Mouse (Mus musculus): ENCODE data around the gene Slc22a7.

Slc22a7 gene

GRCm38 (mm10) chr17:46438298-46438873, at the start of gene Slc22a7:
TSS of gene Slc22a7 (minus strand) at chr17:46438457.
- DNase-seq (ENCODE audit: extremely low read depth, low read depth, low spot score), result no peak

- no peak for DNase-seq (ENCODE audit: extremely low read depth, low read depth, low spot score)
Measured at GRCm38 (mm10) chr17:46487431-46487830, 49.2 kb upstream of the Slc22a7 start, which contains the start of gene Ttbk1. TSS of gene Ttbk1 (minus strand) at chr17:46487675.

GRCm38 (mm10) chr17:46486995-46487394, 48.7 kb upstream of the Slc22a7 start:
- no peak for DNase-seq (ENCODE audit: extremely low read depth, low read depth, low spot score)

- no peak for DNase-seq (ENCODE audit: extremely low read depth, low read depth, low spot score)
Measured at GRCm38 (mm10) chr17:46484461-46484875, 46.2 kb upstream of the Slc22a7 start.

GRCm38 (mm10) chr17:46484021-46484431, 45.8 kb upstream of the Slc22a7 start:
- no peak for DNase-seq (ENCODE audit: extremely low read depth, low read depth, low spot score)

GRCm38 (mm10) chr17:46483561-46484001, 45.3 kb upstream of the Slc22a7 start:
- DNase-seq (ENCODE audit: extremely low read depth, low read depth, low spot score), result no peak

- no peak for DNase-seq (ENCODE audit: extremely low read depth, low read depth, low spot score)
Measured at GRCm38 (mm10) chr17:46477286-46477685, 39.0 kb upstream of the Slc22a7 start.

GRCm38 (mm10) chr17:46476601-46477000, 38.3 kb upstream of the Slc22a7 start:
- DNase-seq (ENCODE audit: extremely low read depth, low read depth, low spot score), result no peak

- no peak for DNase-seq (ENCODE audit: extremely low read depth, low read depth, low spot score)
Measured at GRCm38 (mm10) chr17:46467830-46468229, 29.6 kb upstream of the Slc22a7 start.

- DNase-seq (ENCODE audit: extremely low read depth, low read depth, low spot score), result no peak
Measured at GRCm38 (mm10) chr17:46462226-46462625, 24.0 kb upstream of the Slc22a7 start.

GRCm38 (mm10) chr17:46461347-46461746, 23.1 kb upstream of the Slc22a7 start:
- no peak for DNase-seq (ENCODE audit: extremely low read depth, low read depth, low spot score)

- no peak for DNase-seq (ENCODE audit: extremely low read depth, low read depth, low spot score)
Measured at GRCm38 (mm10) chr17:46460673-46461072, 22.4 kb upstream of the Slc22a7 start.

- no peak for DNase-seq (ENCODE audit: extremely low read depth, low read depth, low spot score)
Measured at GRCm38 (mm10) chr17:46458439-46458838, 20.2 kb upstream of the Slc22a7 start.

- peak; percentile 1 for DNase-seq (ENCODE audit: extremely low read depth, low read depth, low spot score)
Measured at GRCm38 (mm10) chr17:46457791-46458190, 19.5 kb upstream of the Slc22a7 start.

- no peak for DNase-seq (ENCODE audit: extremely low read depth, low read depth, low spot score)
Measured at GRCm38 (mm10) chr17:46455110-46455691, 16.9 kb upstream of the Slc22a7 start.

- no peak for DNase-seq (ENCODE audit: extremely low read depth, low read depth, low spot score)
Measured at GRCm38 (mm10) chr17:46454539-46454938, 16.3 kb upstream of the Slc22a7 start.

GRCm38 (mm10) chr17:46453970-46454411, 15.7 kb upstream of the Slc22a7 start:
- no peak for DNase-seq (ENCODE audit: extremely low read depth, low read depth, low spot score)

- DNase-seq (ENCODE audit: extremely low read depth, low read depth, low spot score), result no peak
Measured at GRCm38 (mm10) chr17:46453302-46453948, 15.2 kb upstream of the Slc22a7 start.

GRCm38 (mm10) chr17:46452683-46453082, 14.4 kb upstream of the Slc22a7 start:
- DNase-seq (ENCODE audit: extremely low read depth, low read depth, low spot score), result no peak

- DNase-seq (ENCODE audit: extremely low read depth, low read depth, low spot score), result no peak
Measured at GRCm38 (mm10) chr17:46446264-46446663, 8.0 kb upstream of the Slc22a7 start.

GRCm38 (mm10) chr17:46444839-46445579, 6.8 kb upstream of the Slc22a7 start:
- DNase-seq (ENCODE audit: extremely low read depth, low read depth, low spot score), result no peak

Measured in fat pad, adult 2 months (tissue).